Mouse (Mus musculus): ENCODE measurements at regions not wholly inside any gene's neighbourhood (a gene's known extent, or its start where the extent isn't known, plus 50 kb on each side); places are given as distances from the start of the nearest gene placed in this dataset.

GRCm38 (mm10) chr14:46706462-46706861 lies 53.9 kb upstream of the Cdkn3 start:
- no peak for DNase-seq (ENCODE audit: low spot score in 2 of 2)

GRCm38 (mm10) chr14:46704316-46704751 lies 56.0 kb upstream of the Cdkn3 start:
- DNase-seq (ENCODE audit: low spot score in 2 of 2) = no peak

- DNase-seq (ENCODE audit: low spot score in 2 of 2) = peak; percentile 28 to 41
Observed at GRCm38 (mm10) chr14:46702669-46703435, 57.5 kb upstream of the Cdkn3 start.

- no peak for DNase-seq (ENCODE audit: low spot score in 2 of 2)
Observed at GRCm38 (mm10) chr14:46692571-46692970, 67.8 kb upstream of the Cdkn3 start.

GRCm38 (mm10) chr14:46692067-46692466 lies 68.3 kb upstream of the Cdkn3 start:
- no peak for DNase-seq (ENCODE audit: low spot score in 2 of 2)

GRCm38 (mm10) chr14:46682728-46683127 lies 77.6 kb upstream of the Cdkn3 start:
- DNase-seq (ENCODE audit: low spot score in 2 of 2) = no peak

- no peak for DNase-seq (ENCODE audit: low spot score in 2 of 2)
Observed at GRCm38 (mm10) chr14:46678935-46679334, 81.4 kb upstream of the Cdkn3 start.

GRCm38 (mm10) chr14:46671482-46672225 lies 88.7 kb upstream of the Cdkn3 start:
- DNase-seq (ENCODE audit: low spot score in 2 of 2) = no peak

GRCm38 (mm10) chr14:46671062-46671461 lies 89.3 kb upstream of the Cdkn3 start:
- no peak for DNase-seq (ENCODE audit: low spot score in 2 of 2)

- DNase-seq (ENCODE audit: low spot score in 2 of 2) = no peak
Observed at GRCm38 (mm10) chr14:46670221-46671046, 89.9 kb upstream of the Cdkn3 start.

GRCm38 (mm10) chr14:46668275-46668674 lies 92.1 kb upstream of the Cdkn3 start:
- DNase-seq (ENCODE audit: low spot score in 2 of 2) = no peak

GRCm38 (mm10) chr14:46664305-46664704 lies 96.0 kb upstream of the Cdkn3 start:
- no peak for DNase-seq (ENCODE audit: low spot score in 2 of 2)

- DNase-seq (ENCODE audit: low spot score in 2 of 2) = no peak
Observed at GRCm38 (mm10) chr14:46663529-46663928, 96.8 kb upstream of the Cdkn3 start.

GRCm38 (mm10) chr14:46661792-46662545 lies 98.4 kb upstream of the Cdkn3 start:
- no peak for DNase-seq (ENCODE audit: low spot score in 2 of 2)

GRCm38 (mm10) chr14:46661118-46661791 lies 99.1 kb upstream of the Cdkn3 start:
- no peak for DNase-seq (ENCODE audit: low spot score in 2 of 2)

- no peak for DNase-seq (ENCODE audit: low spot score in 2 of 2)
Observed at GRCm38 (mm10) chr14:46659365-46659764, 101.0 kb upstream of the Cdkn3 start.

- DNase-seq (ENCODE audit: low spot score in 2 of 2) = no peak
Observed at GRCm38 (mm10) chr14:46656249-46656648, 104.1 kb upstream of the Cdkn3 start.

GRCm38 (mm10) chr14:46647319-46647974 lies 112.9 kb upstream of the Cdkn3 start:
- DNase-seq (ENCODE audit: low spot score in 2 of 2) = no peak

- DNase-seq (ENCODE audit: low spot score in 2 of 2) = no peak
Observed at GRCm38 (mm10) chr14:46646673-46647318, 113.5 kb upstream of the Cdkn3 start.
